In genomic region chr11:51654891-51655290, GRCm38 (mm10) we compare ENCODE assay signal across 13 mouse cellular contexts.
"Had no signal": no experiment of that assay in that cellular context is flagged by ENCODE, and none has a peak within 500 bp of the region (broad histone marks: within the 10 kb centered on the region; RNA-seq: fewer than 3 reads in every experiment).

No protein-coding gene starts in this region.

- DNase-seq: lung, embryonic 14.5 days; lung, postnatal 10 days; right cerebral cortex, postnatal 14 days; thymus, adult 2 months; thymus, postnatal 25 days; thymus, postnatal 4 days had no signal

- H3K27ac ChIP-seq: macrophage; midbrain, embryonic 13.5 days; midbrain, embryonic 15.5 days; neural tube, embryonic 12.5 days; stomach, embryonic 15.5 days; stomach, postnatal 0 days had no signal

- H3K4me3 ChIP-seq: megakaryocyte, embryonic 14.5 days; midbrain, embryonic 13.5 days; midbrain, embryonic 15.5 days; neural tube, embryonic 12.5 days; stomach, embryonic 15.5 days had no signal
